Comparison of ENCODE assay signal across 22 mouse cellular contexts in genomic region chr14:75177400-75177799, GRCm38 (mm10). TPM values are rescaled to one million over a fixed set of nuclear protein-coding genes. Genes with fewer than 3 reads are reported as not detected.
DNase-seq lines count a peak whose midpoint lies in the region; ATAC-seq and TF ChIP-seq lines count a peak whose summit lies in the region.
"Had no signal": no experiment of that assay in that cellular context is flagged by ENCODE, and none has a peak within 500 bp of the region (broad histone marks: within the 10 kb centered on the region; RNA-seq: fewer than 3 reads in every experiment).

No protein-coding gene starts in this region.

- no peak for TF ChIP-seq POLR2A in small intestine, adult 2 months (IDR thresholded peaks at IDR 0.05; ENCODE audit: low read depth, low read length)

- peak overlapping the region; percentile 60 for H3K4me3 ChIP-seq in gastrocnemius, adult 2 months
- H3K4me3 ChIP-seq in megakaryocyte, embryonic 14.5 days (replicated peaks) = peak overlapping the region; percentile 82
- H3K4me3 ChIP-seq in intestine, postnatal 0 days (ENCODE audit: low read depth, low read length) = peak overlapping the region; percentile 28
- no peak overlapping the region for H3K4me3 ChIP-seq in small intestine, adult 2 months (ENCODE audit: low read depth, low read length)
- H3K4me3 ChIP-seq: embryonic facial prominence, embryonic 10.5 days; forebrain, embryonic 15.5 days; hindbrain, embryonic 12.5 days; left cerebral cortex, adult 2 months; midbrain, embryonic 10.5 days; neural tube, embryonic 15.5 days; stomach, embryonic 15.5 days had no signal

- 71% methylated on average over 3 of the region's 3 CpGs for WGBS in intestine, postnatal 0 days
- WGBS in small intestine, adult 2 months = 79% methylated on average over 3 of the region's 3 CpGs

- peaks cover 77% of the 10 kb centered on the region for H3K4me1 ChIP-seq in megakaryocyte, embryonic 14.5 days
- H3K4me1 ChIP-seq in intestine, postnatal 0 days (replicated peaks; ENCODE audit: control insufficient read depth, insufficient read depth, low read length) = 0 out of 2 replicates have a peak, but pooled peaks cover 6% of the 10 kb centered on the region
- peaks cover 14% of the 10 kb centered on the region; the same call in 1 of the 2 replicates for H3K4me1 ChIP-seq in small intestine, adult 2 months (ENCODE audit: control insufficient read depth, insufficient read depth, insufficient read length, low read length)
- H3K4me1 ChIP-seq: forebrain, embryonic 15.5 days; hindbrain, embryonic 12.5 days; neural tube, embryonic 15.5 days; stomach, embryonic 15.5 days had no signal

- peaks cover 27% of the 10 kb centered on the region for H3K27me3 ChIP-seq in megakaryocyte, embryonic 14.5 days (replicated peaks)
- no peaks in the 10 kb centered on the region for H3K27me3 ChIP-seq in intestine, postnatal 0 days (replicated peaks; ENCODE audit: control insufficient read depth, insufficient read depth, low read length)
- no peaks in the 10 kb centered on the region for H3K27me3 ChIP-seq in small intestine, adult 2 months (ENCODE audit: control insufficient read depth, insufficient read depth, low read length)
- H3K27me3 ChIP-seq: forebrain, embryonic 15.5 days; hindbrain, embryonic 12.5 days; neural tube, embryonic 15.5 days; stomach, embryonic 15.5 days had no signal

- ATAC-seq in megakaryocyte, adult 5-6 weeks (ENCODE audit: poor library complexity, severe bottlenecking) = no peak
- ATAC-seq in intestine, postnatal 0 days = no peak
- ATAC-seq in activated CD4-positive, CD25-positive, alpha-beta regulatory T cell, adult 4 months = no peak
- ATAC-seq: forebrain, embryonic 15.5 days had no signal

- H3K36me3 ChIP-seq in megakaryocyte, embryonic 14.5 days (replicated peaks; ENCODE audit: low read length) = no peaks in the 10 kb centered on the region
- H3K36me3 ChIP-seq in intestine, postnatal 0 days (ENCODE audit: control insufficient read depth, insufficient read depth) = no peaks in the 10 kb centered on the region
- H3K36me3 ChIP-seq in small intestine, adult 2 months (ENCODE audit: control insufficient read depth, insufficient read depth, low read length) = no peaks in the 10 kb centered on the region
- H3K36me3 ChIP-seq: embryonic facial prominence, embryonic 10.5 days; forebrain, embryonic 15.5 days; hindbrain, embryonic 12.5 days; midbrain, embryonic 10.5 days; neural tube, embryonic 15.5 days; stomach, embryonic 15.5 days had no signal

- no peaks in the 10 kb centered on the region for H3K9me3 ChIP-seq in megakaryocyte, embryonic 14.5 days
- H3K9me3 ChIP-seq in intestine, postnatal 0 days (ENCODE audit: control insufficient read depth) = no peaks in the 10 kb centered on the region
- H3K9me3 ChIP-seq: embryonic facial prominence, embryonic 10.5 days; forebrain, embryonic 15.5 days; hindbrain, embryonic 12.5 days; midbrain, embryonic 10.5 days; neural tube, embryonic 15.5 days; stomach, embryonic 15.5 days had no signal

- no peak for DNase-seq in gastrocnemius, adult 2 months
- DNase-seq in gastrocnemius, adult 8-10 months (ENCODE audit: low spot score in 2 of 2) = no peak
- no peak for DNase-seq in testis, postnatal 10 days (ENCODE audit: low spot score)
- DNase-seq: adrenal gland, postnatal 10 days; cerebellum, adult 2 months; kidney, adult 11 months; kidney, postnatal 25 days; lung, postnatal 10 days had no signal

- TF ChIP-seq CTCF in gastrocnemius, adult 2 months (IDR thresholded peaks at IDR 0.05) = no peak
- TF ChIP-seq CTCF in intestine, postnatal 0 days (IDR thresholded peaks at IDR 0.05; ENCODE audit: low read depth) = no peak
- TF ChIP-seq CTCF in small intestine, adult 2 months (IDR thresholded peaks at IDR 0.05; ENCODE audit: extremely low read depth, insufficient read length, insufficient replicate concordance, low read depth, low read length) = no peak

- no peak overlapping the region for H3K9ac ChIP-seq in intestine, postnatal 0 days (ENCODE audit: low read depth, low read length)
- H3K9ac ChIP-seq: forebrain, embryonic 15.5 days; hindbrain, embryonic 12.5 days; neural tube, embryonic 15.5 days; stomach, embryonic 15.5 days had no signal

- H3K27ac ChIP-seq in gastrocnemius, adult 2 months = no peak overlapping the region
- H3K27ac ChIP-seq in intestine, postnatal 0 days (ENCODE audit: low read depth, low read length) = 0 out of 2 replicates have a peak overlapping the region, but pooled peaks have one; percentile 57
- 0 out of 2 replicates have a peak overlapping the region, but pooled peaks have one; percentile 42 for H3K27ac ChIP-seq in small intestine, adult 2 months (ENCODE audit: insufficient read depth, low read depth, low read length)
- H3K27ac ChIP-seq: forebrain, embryonic 15.5 days; hindbrain, embryonic 12.5 days; left cerebral cortex, adult 2 months; neural tube, embryonic 15.5 days had no signal

- H3K4me2 ChIP-seq in intestine, postnatal 0 days (replicated peaks; ENCODE audit: low read depth) = peak overlapping the region; percentile 55
- H3K4me2 ChIP-seq: forebrain, embryonic 15.5 days; hindbrain, embryonic 12.5 days; neural tube, embryonic 15.5 days; stomach, embryonic 15.5 days had no signal

- intact Hi-C loops in gastrocnemius, adult 2 months (cut with DNase I) = no loop called here

RNA-seq across cellular contexts. Expression of gene Lcp1, which starts 46.5 kb away (rescaled TPM):
- total RNA-seq in gastrocnemius, adult 2 months (2021) = 1 to 10 TPM; 1.7 to 2.3 TPM
- total RNA-seq in gastrocnemius, adult 8-10 months (2022) = 1 to 10 TPM; 1.0 to 2.6 (median 1.7) TPM
- 0.66 and 7.1 TPM in 2 replicates for polyA plus RNA-seq in megakaryocyte, embryonic 14.5 days (2012; ENCODE audit: insufficient read depth, low replicate concordance)
- total RNA-seq in megakaryocyte, adult 5-6 weeks (2015) = 1,031 and 1,064 TPM in 2 replicates
- total RNA-seq in megakaryocyte, adult 5-6 weeks (2017) = 669 and 719 TPM in 2 replicates
- polyA plus RNA-seq in intestine, postnatal 0 days (2015; fragmentation: Nextera tagmentation; extraction: Ambion mirVana) = 59.3 and 67.6 TPM in 2 replicates
- polyA plus RNA-seq in small intestine, adult 2 months (2012; rRNA removed) = 3.9 and 5.6 TPM in 2 replicates
- polyA plus RNA-seq in activated CD4-positive, CD25-positive, alpha-beta regulatory T cell, adult 4 months (2017; shearing (Covaris generic)) = 1,000 to 10,000 TPM; 1,354 to 1,613 TPM

RNA-seq across cellular contexts. Expression of gene Lrrc63, which starts 46.7 kb away (rescaled TPM):
- total RNA-seq in gastrocnemius, adult 2 months (2021) = not detected
- total RNA-seq in gastrocnemius, adult 8-10 months (2022) = not detected
- polyA plus RNA-seq in megakaryocyte, embryonic 14.5 days (2012; ENCODE audit: insufficient read depth, low replicate concordance) = not detected in 2 replicates
- 0.09 and 0.11 TPM in 2 replicates for total RNA-seq in megakaryocyte, adult 5-6 weeks (2015)
- 0.12 and 0.37 TPM in 2 replicates for total RNA-seq in megakaryocyte, adult 5-6 weeks (2017)
- polyA plus RNA-seq in intestine, postnatal 0 days (2015; fragmentation: Nextera tagmentation; extraction: Ambion mirVana) = not detected in 2 replicates
- not detected in 2 replicates for polyA plus RNA-seq in small intestine, adult 2 months (2012; rRNA removed)
- not detected for polyA plus RNA-seq in activated CD4-positive, CD25-positive, alpha-beta regulatory T cell, adult 4 months (2017; shearing (Covaris generic))
- total RNA-seq: adrenal gland, postnatal 10 days; left cerebral cortex, adult 2 months had no signal
- polyA plus RNA-seq: embryonic facial prominence, embryonic 10.5 days; forebrain, embryonic 15.5 days; heart, embryonic 14.5 days; limb, embryonic 11.5 days; neural tube, embryonic 15.5 days; stomach, embryonic 15.5 days had no signal

Comparison
In these comparisons a context has a peak if more than half of its experiments do, and no peak if none do; other contexts are left out.
1. RNA of gene Lcp1, which starts 46.5 kb away (polyA plus RNA-seq): 1,354 to 1,613 TPM in activated CD4-positive, CD25-positive, alpha-beta regulatory T cell, adult 4 months; 59.3 to 67.6 TPM in intestine, postnatal 0 days, 0.66 to 7.1 TPM in megakaryocyte, embryonic 14.5 days and 3.9 to 5.6 TPM in small intestine, adult 2 months; every median in the first group is over 10 times any median in the second.